Mouse (Mus musculus): ENCODE measurements around the gene Gm10282.

Gm10282 gene

DNA sequence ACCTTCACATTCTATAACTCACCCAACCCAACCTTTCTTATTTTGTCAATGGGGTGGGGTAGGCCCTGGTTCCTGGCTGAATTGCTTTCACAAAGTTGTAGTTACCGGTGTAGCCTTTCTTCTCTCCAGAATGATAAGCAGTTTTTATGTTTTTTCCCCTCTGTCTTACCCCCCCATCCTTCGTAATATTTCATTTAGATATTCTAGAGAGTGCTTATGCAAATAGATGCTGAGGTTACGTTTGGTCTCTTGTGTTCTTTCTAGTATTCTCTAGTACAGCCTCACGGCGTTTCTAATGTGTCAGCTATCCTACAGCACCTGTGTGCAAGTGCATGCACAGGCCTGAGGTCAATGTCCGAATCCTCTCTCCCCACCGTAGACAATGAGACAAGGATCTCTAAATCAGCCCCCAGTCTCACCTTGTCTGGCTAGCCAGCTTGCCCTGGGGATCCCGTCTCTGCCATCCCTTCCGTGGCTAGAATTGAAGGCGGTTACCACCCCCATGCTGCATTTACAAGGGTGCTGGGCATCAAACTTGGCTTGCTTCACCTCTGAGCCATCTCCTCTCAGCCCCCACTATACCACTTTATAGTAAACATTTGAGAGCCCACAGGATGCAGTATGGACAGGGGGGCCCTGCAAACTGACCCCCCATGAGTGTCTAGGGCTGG lies 19.1 kb upstream of the Gm10282 start:
- DNase-seq (ENCODE audit: low read depth), result no peak

DNA sequence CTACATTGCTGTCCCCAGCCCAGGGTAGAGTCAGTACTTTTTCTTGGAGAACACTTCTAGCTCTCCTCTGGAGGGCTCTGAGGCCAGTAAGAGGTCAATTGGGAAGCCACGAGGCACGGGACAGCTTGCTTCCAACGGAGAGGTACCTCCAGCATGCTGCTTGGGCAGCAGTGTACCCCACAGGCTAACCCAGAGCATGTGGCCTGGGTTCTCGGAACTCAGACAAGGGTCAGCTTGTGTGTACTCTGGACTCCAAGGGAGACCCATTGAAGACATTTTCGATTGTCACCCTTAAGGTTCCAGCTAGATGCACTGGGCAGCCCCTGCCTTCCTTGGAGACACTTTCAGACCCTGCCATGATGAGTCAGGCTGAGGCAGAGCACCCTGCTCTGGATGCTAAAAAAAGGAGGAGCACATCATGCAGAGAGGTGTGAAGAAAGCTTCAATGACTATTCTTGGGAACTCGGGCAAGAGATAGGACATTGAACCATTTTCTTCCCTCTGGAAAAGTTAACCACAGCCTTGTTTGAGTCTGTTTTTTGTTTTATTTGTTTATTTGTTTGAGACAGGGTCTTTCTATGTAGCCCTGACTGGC lies 18.2 kb upstream of the Gm10282 start:
- DNase-seq (ENCODE audit: low read depth), result no peak

DNA sequence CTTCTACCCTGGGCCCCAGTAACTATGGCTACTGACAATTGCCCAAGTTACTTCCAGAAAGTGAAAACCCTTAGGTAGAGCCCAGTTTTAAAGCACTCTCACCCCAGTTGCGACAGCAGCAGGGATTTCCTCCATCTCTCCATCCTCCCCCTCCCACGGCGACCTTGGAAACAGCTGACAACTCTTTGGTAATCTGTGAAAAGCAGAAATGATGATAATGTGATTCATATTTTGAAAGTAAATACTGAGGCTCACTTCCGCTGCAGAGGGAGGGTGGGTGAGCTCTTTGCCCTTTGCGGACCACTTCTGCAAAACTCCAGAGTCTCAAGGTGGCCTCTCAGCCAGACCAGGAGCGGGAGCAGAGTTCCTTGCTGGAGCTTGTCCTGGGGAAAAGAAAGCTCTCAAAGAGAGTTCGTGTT lies 17.4 kb upstream of the Gm10282 start:
- peak; percentile 61 for DNase-seq (ENCODE audit: low read depth)

DNA sequence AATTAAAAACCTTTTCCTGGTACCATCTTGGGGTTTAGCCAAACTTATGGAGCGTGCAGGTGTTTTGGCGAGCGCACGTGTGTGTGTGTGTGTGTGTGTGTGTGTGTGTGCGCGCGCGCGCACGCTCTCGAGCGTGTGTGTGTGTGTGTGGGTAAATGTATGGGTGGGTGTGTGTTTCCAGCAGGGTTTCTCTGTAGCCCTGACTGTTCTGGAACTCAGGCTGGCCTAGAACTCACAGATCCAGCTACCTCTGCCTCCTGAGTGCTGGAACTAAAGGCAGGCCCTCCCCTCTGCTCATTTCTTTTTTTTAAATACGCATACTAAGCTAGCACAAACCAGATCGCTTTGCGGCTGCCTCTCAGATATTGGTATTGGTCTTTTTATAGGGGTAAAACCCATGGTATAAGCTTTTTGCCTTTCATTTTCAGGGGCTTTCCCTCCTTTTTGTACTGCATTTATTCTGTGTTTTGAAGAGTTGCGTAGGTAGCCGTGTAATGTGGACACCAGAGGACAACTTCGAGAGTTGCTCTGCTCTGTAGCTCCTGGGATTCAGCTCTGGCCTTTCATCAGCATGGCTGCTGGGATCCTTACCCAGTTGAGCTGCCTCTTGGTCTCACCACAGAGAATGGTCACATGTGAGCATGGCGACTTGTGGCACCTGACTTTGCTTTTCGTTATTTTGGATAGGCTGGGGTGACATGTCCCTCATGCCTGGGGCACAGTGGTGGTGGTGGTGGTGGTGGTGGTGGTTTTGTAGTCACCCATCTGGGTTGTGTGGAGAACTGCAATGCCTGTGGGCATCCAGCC lies 16.8 kb upstream of the Gm10282 start:
- no peak for DNase-seq (ENCODE audit: low read depth)

DNA sequence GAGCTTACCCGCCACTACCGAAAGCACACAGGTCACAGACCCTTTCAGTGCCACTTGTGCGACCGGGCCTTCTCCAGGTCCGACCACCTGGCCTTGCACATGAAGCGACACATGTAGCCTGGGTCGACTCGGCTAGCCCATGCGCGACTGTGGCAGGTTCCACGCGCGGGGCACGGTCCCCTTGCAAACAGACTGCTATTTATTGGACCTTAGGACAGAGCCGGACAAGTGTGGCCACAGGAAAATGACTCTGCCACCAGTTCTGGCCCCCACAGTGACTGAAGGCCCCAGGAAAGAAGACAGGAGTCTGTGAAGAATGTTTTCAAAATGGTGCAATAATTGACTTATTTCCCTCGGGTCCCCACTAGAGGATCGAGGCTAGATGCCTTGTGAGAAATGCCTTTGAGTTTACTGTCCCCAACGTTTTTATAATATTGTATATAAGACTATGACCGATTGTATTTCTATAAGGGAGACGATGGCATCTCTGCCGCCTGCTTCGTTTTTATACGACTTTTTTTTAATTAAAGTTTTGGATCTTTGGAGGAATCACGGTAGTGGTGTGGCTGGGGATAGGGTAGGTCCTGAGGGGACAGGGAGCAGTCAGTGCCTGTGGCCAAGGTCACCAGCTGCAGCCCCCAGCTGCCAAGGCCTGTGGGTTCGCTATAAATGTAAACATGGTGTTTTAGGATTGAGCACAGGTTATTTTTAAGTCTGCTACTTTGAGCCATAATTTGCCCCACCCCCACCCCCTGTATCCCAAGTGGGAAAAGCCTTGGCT lies 15.9 kb upstream of the Gm10282 start:
- no peak for DNase-seq (ENCODE audit: low read depth)

DNA sequence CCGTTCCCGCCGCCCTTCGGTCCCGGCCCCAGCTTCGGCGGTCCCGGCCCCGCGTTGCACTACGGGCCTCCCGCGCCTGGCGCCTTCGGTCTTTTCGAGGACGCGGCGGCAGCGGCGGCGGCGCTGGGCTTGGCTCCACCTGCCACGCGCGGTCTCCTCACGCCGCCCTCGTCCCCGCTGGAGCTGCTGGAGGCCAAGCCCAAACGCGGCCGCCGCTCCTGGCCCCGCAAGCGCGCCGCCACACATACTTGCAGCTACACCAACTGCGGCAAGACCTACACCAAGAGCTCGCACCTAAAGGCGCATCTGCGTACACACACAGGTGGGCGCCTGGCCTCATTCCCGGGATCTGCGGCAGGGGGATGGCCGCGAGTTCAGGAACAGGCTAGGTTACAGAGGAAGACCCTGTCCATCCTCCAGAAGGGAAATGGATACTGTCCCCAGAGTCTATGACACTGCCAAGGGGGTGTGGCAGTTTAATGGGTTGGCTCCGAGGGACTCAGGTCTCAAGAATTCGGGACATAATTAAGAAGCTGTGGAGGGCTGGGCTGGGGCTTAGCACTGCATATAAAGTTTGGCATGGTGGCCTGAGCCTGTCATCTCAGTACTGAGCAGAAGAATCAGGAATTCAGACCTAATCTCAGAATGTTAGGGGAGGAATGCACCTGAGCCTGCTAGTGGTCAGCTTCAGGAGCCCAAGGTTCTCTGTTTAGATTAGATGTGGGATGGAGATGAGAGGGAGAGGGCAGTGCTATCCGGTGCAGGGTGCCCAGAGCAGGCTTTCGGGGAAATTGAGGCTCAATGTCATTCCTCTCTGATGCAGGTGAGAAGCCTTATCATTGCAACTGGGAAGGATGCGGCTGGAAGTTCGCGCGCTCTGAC lies 15.1 kb upstream of the Gm10282 start:
- no peak for DNase-seq (ENCODE audit: low read depth)

DNA sequence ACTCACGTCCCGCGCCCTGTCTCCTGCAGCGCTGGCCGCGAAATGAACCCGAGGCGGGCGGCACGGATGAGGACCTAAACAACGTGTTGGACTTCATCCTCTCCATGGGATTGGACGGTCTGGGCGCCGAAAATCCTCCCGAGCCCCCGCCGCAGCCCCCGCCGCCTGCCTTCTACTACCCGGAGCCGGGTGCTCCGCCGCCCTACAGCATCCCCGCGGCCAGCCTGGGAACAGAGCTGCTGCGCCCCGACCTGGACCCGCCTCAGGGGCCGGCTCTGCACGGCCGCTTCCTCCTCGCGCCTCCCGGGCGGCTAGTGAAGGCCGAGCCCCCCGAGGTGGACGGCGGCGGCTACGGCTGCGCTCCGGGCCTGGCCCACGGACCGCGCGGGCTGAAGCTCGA lies 14.3 kb upstream of the Gm10282 start:
- no peak for DNase-seq (ENCODE audit: low read depth)

DNA sequence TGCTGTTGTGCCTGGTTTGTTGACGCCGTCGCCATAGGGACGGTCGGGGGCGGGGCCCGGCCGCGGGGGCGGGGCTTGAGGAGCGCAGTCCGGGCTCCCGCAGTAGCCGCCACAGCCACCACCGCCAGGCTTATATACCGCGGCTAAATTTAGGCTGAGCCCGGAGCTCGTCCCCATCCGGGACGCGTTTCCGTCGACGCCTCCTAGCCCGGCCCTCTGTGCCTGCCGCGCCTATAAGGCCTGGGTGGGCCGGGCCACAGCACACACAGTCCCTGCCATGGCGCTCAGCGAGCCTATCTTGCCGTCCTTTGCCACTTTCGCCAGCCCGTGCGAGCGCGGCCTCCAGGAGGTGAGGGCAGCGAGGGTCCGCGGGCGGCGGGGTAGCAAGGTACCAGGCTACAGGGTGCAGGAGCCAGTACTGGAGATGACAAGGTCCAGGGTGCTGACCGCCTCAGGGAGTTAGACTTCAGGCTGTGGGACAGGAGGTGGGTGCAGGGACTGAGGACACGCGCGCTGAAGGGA lies 13.8 kb upstream of the Gm10282 start, which contains the start of gene Klf2:
Gene Klf2 (plus strand): TSS at position 233 of the 522 bp plus-strand sequence.
- DNase-seq (ENCODE audit: low read depth), result peak; percentile 96

DNA sequence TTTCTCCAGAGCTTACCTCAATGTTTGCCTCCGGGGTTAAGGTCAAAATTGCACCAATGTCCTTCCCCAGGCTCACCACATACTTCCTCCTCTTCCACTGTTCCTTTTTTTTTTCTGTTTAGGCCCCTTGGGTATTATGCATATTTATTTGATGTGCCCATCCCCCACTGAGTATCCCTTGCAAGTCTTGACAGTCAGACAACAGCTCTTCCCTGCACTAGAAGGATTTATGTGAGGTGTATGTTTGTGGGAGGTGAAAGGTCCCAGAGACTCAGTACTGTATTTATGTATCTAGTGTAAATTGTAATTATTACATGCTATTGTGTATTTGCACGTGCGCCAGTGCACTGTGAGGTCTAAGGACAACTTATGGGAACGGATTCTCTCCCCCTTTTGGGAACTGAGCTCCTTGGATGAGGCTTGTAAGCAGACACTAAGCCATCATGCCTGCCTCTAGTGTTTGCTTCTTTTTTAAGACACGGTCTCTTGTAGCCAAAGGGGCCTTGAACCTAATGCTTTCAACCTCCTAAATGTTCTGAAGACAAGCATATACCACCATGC lies 12.8 kb upstream of the Gm10282 start:
- no peak for DNase-seq (ENCODE audit: low read depth)

DNA sequence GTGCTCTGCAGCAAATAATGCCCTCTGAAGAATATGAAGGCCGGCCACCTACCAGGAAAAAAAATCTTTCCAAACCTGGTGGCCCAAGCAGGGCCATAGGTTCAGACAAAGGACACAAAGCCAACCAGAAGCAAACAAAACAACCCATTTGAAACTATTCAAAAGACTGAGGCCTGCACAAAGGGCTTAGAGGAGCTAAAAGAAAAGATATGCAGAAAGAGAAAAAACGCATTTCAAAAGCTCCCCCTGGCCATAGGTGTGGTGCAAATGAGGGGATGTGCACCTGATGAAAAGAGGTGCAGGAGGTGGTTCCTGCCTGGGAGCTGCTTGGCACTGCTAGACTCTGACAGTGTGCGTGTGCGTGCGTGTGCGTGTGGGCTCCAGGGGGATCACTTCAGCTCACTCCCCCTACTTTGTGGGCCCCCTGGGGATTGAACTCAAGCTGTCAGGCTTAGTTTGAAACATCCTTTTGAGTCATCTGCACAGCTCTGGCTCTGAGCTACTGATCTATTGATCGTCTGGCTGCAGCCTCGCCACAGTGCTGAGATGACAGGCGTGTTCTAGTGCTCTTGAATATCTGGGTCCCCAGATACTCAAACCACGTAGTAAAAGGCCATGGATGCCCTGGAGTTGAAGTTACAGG lies 11.1 kb upstream of the Gm10282 start:
- DNase-seq (ENCODE audit: low read depth), result no peak

DNA sequence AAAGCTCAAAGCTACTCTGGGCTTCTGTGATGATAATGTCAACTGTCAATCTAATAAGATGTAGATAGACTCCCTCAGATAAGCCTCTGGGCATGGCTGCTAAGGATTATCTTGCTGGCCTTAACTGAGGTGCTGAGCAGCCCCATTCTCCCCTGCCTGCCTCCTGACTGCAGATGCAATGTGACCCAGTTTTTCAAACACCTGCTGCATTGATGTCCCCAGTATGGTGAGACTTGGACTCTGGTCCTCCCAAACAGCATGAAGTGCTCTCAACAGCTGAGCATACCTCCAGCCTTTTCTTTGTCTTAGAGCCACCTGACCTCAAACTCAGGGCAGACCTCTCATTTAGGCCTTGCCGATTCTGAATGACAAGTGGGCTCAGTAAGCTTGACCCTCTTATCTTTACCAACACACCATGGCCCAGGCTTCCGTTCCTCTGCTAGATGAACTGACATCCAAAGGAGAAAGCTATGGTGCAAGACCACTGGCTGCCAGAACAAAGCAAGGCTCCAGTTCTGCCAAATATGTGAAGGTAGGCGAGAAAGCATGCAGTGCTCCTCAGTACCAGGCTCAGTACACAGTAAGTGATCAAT lies 8.0 kb upstream of the Gm10282 start:
- DNase-seq (ENCODE audit: low read depth), result no peak

DNA sequence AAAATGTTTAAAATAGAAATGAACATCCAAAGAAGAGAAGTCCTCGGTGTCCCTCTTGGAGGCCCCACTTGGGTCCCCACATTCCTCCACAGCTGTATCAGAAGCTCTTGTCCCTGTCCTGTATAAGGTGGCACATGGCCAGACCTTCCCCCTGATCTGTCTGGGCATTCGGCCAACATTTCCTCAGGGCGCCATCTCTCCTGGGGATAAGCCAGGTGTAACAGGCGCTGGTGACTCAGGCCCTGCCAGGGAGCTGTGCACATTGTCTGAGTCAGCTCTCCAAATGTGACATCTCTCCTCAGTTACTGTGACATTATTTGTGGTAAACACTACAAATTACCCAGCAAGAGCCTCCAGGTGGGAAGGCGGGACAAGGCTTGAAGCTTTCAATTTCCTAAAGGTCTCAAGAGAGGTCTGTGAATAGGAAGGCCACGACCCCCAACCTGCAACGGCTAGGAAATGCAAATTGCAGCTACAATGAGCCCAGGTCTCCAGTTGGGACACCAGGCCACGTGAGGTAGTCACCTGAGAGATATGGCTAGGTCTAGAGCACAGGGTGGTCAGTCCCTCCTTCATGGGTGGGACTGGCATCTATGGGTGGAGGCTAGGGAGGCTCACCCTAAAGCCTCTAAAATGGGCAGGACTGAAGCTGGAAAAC lies 5.9 kb upstream of the Gm10282 start:
- DNase-seq (ENCODE audit: low read depth), result no peak

DNA sequence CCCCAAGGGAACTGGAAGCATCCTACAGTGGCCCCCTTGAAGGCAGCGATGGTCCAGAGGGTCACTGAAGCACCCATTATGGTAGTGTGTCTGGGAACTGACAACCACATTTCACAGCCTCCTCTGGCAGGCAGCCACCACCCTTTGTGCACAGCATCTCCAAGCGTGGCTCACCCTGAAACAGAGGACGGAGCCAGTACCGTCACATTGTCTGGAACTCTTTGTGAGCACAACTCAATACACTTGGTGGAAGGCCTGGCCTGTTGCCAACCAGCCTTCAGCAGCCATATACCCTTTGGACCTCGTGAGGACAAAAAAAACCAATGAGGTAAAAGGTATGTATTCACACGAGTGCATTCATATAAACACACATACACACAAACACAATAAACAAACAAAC lies 3.2 kb upstream of the Gm10282 start:
- no peak for DNase-seq (ENCODE audit: low read depth)

DNA sequence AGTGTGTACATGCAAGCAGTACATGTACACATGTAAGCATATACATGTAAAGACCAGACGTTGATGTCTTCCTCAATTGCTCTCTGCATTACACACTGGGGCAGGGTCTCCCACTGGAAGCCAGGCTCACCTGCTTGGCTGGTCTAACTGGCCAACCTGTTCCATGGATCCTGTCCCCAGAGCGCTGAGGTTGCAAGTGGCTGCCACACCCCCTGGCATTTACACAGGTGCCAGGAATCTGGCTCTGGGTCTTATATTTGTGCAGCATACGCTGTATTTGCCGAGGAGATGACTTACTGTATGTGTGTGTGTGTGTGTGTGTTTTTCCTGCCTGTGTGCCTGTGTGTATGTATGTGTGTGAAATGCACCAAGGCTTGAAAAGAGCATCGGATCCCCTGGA lies 1.9 kb upstream of the Gm10282 start:
- no peak for DNase-seq (ENCODE audit: low read depth)

DNA sequence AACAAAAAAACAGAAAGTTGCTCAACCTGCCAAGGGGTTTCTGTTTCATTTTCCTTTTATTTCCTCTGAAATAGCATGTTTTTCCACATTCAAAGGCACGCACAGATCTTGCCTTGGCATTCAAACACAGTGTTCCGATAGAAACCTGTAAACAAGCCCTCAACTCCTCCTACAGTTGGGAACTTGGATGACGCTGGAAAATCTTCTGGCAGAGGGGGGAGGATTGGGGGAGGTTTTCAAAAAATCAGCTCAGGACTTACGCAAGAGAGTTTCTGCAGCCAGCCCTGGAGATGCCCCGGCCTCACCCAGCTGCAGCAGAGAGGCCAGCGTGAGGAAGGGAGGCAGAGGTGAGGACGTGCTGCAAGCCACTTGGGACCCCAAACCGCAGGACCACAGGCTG lies 1.4 kb downstream of the Gm10282 start:
- DNase-seq (ENCODE audit: low read depth), result no peak

DNA sequence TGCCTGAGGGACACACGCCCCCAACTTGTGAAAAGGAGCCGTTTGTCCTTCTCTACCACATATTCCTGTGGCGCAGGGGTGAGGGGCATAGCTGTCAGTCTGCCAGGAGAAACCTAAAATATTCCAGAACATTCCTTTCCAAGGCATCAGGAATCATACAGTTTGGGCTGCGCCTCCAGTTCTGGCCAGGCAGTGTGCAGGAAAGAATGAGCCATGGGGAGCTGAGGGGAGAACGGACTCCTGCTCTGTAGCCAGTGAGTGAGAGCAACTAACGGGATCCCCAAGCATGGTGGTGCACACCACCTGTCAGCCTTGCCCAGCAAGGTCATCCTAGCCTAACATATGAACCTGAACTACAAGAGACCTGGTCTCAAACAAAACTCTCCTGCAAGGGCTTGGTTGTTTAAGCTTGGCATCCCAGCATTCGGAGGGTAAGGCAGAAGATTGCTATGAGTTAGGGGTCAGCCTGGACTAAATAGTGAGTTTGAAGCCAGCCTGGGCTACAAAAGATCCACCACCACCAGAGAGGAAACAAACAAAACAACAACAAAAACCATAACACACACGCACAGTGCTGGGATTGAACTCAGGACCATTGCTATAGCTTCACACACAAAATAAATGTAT lies 2.0 kb downstream of the Gm10282 start:
- DNase-seq (ENCODE audit: low read depth), result no peak

DNA sequence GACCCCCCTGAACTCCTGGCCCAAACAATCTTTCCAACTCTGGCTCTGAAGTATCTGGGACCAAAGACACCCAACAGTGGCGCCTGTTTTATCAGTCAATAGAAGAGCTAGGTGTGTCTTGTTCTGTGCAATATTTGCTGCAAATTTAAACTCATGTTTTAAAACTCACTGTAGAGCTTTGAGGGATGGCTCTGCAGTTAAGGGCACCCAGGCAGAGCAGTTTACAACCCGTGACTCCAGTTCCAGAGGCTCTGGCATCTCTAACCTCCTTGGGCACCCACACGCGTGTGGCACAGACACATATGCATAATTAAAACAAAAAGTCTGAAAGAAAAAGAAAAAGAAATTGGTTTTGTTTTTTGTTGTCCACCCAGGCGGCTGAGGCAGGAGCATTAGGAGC lies 3.6 kb downstream of the Gm10282 start:
- DNase-seq (ENCODE audit: low read depth), result no peak

DNA sequence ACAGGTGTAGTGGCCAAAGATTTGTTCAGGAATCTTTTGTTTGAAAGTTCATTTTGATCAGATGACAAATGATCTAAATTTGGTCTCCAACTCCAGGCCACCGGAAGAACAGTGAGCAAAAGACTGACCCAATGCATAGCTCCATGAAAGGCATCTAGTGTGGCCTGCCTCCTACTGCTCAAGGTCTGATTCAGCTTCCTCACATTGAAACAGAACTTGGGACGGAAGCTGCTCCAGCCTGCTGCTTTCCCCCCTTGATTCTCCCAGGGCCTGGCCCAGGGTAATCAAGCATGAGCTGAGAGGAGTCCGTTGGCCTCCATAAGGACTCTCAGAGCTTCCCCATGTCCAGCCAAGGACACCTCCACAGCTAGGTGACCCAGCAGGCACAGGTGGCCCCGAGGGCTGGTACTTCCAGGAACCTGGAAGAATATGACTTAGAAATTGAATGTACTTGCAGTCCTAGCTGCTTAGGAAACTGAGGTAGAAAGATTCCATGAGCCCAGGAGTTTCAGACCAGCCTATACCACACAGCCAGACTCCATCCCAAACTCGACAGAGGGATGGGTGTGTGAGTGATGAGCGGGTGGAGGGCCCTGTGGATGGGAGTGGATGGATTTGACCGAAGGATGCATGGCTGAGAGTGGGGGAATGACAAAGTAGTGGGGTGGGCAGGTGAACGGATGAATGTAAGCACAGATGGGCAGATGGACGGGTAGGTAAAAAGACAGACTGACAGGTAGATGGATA lies 4.2 kb downstream of the Gm10282 start:
- DNase-seq (ENCODE audit: low read depth), result no peak

Measured in c-Kit-positive CD71-negative TER-119-negative erythroid progenitor cells, embryonic 14.5 days (primary cell).